Mouse (Mus musculus) mesoderm, embryonic 11.5 days (tissue): ENCODE results near the gene Asic4.

ENCODE experiments used
- DNase-seq: peaks from one replicate; pipeline ENCODE4 v3.0.0-alpha.2; 2012; ENCODE audit warnings: low read depth, low spot score

Asic4 gene

GRCm38 (mm10) chr1:75463652-75464204 is 13.5 kb downstream of the Asic4 start:
- DNase-seq, result no peak

DNA sequence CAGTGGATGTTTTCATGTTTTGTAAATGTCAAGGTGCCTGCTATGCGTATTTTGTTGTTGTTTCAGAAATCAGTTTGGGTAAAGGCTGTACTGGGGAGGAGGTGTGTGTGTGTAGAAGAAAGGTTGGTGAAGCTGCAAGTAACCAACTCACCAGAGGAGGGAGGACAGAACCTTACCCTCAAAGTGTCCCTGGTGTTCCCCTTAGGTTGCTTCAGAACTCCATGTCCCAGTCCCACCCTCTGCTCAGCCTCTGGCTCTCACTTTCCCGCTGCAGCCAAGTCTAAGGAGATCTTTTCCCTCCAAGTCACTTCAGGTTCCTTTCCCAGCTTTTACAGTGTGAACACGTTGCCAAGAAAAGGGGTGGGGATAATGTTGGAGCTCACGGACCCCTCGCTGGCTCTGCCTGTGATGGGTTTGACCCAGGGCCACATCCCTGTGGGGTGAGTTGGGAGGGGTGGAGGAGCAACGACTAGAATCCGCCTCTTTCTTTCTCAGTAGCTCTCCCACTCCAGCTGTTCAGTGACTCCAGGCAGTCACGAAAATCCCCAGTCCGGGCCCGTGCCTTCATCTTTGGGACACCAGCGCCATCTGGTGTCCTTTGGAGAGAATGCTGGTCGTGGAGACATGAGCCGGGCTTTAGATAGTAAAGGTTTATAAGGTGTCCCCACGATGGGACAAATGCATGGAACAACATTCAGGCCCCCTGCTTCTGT is 17.1 kb downstream of the Asic4 start:
- peak; percentile 88 for DNase-seq

GRCm38 (mm10) chr1:75469287-75469825 is 19.1 kb downstream of the Asic4 start:
- DNase-seq, result no peak

- DNase-seq, result no peak
These were observed 26.2 kb downstream of the Asic4 start for GRCm38 (mm10) chr1:75476441-75476840.

GRCm38 (mm10) chr1:75477264-75477965 is 27.2 kb downstream of the Asic4 start:
- DNase-seq, result peak; percentile 78

- DNase-seq, result no peak
These were observed 27.7 kb downstream of the Asic4 start for GRCm38 (mm10) chr1:75477966-75478290.

- no peak for DNase-seq
These were observed 28.3 kb downstream of the Asic4 start for GRCm38 (mm10) chr1:75478497-75478896.

DNA sequence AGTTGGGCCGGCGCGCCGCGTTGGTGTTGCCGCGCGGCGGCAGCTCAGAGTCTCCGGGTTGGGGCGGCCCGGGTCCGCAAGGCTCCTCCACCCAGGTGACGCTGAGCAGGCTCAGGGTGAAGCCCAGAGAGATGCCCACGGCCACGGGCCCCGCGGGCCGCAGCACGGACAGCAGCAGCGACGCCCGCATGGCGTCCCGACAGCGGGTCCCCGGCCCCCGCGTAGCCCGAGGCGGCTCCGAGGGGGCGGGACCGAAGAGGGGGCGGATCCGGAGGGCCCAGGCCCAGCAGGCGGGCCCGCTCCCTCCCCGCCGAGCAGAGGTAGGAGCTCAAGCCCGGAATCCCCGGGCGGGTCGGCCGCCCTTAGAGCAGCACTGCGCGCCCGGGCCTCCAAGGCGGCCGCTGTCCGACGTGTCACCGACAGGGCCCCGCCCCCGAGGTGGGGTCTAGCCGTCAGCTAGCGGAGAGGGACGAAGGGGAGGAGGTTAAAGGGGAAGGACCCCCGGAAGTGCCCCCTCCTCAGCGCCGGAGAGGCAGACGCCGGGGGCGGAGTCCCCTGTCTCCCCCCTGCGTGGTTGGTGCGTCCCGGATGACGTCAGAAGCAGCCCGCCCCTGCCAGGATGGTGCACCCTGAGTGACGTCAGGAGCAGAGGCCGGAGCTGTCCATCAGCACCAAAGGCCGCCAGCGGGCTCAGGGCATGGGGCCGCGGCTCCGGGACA is 28.8 kb downstream of the Asic4 start, which contains the start of the genes Chpf and Tmem198:
TSS of gene Chpf (minus strand) at position 392 of the 719 bp plus-strand sequence.
TSS of gene Tmem198 (plus strand) at position 617 of the 719 bp plus-strand sequence.
- peak; percentile 98 for DNase-seq

DNA sequence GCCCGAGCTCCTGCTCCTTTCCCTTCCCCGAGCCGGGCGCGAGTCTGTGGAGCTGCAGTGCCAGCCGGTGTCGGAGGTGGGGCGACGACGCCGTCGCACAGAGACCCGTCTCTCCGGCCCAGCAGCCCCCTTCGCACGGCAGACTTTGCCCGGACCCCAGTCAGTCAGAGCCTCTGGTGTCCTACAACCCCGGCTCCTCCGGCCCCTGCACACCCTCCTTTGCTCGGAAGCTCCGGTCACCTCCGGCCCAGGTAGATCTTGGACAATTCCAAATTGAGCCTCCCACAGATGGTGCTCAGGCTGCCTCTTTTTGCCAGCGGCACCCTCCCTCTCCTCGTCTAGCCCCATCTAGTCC is 29.4 kb downstream of the Asic4 start:
- DNase-seq, result no peak

DNA sequence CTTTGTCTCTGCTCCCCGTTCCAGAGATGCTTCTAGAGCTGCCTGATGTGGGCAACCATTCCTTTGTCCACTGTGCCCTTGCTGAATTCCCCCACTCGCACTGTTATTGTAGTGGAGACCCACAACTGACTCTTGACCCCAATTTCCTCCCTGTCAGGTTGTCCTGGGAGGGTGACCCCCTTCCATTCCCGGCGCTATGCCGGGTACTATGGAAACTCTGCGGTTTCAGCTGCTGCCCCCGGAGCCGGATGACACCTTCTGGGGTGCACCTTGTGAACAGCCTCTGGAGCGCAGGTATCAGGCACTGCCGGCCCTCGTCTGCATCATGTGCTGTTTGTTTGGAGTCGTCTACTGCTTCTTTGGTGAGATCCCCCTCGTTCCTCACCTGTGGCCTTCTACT is 29.8 kb downstream of the Asic4 start:
- DNase-seq, result no peak

- DNase-seq, result no peak
These were observed 30.5 kb downstream of the Asic4 start for GRCm38 (mm10) chr1:75480735-75481134.

DNA sequence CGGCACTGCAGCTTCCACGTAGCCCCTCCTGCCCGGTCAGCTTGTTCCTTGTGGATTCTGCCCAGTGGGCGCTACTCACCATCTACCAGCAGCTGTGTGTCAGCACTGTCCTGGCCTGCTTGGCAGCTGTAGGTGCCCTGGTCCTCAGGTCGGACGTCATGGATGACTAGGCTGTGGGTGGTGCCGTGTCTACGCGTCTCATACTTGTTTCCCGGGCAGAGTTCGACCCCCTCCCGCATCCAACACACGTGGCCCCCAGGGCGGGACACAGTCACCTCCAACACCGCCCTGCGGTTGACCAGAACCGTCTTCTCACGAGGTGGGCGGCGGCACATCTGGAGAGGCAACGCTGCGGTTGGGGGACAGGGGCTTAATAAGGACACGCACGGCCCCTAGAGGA is 36.3 kb downstream of the Asic4 start:
- no peak for DNase-seq

DNA sequence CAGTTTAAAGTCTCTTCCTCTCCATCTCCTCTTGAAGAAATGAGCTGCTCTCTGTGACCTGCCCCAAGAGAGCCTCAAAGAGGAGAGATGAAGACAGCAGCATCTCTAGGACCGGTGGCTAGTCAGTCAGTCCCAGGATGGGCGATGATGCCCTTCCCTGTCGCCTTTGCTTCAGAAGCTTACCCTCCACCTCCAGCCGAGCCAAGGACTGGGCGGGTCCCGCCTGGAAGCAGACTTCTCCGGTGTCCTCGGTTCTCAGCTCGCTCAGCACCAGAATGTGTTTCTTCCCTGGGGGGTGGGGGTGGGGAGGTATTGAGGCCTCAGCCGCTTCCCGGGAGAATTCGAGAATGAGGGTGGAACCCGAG is 36.8 kb downstream of the Asic4 start:
- no peak for DNase-seq

DNA sequence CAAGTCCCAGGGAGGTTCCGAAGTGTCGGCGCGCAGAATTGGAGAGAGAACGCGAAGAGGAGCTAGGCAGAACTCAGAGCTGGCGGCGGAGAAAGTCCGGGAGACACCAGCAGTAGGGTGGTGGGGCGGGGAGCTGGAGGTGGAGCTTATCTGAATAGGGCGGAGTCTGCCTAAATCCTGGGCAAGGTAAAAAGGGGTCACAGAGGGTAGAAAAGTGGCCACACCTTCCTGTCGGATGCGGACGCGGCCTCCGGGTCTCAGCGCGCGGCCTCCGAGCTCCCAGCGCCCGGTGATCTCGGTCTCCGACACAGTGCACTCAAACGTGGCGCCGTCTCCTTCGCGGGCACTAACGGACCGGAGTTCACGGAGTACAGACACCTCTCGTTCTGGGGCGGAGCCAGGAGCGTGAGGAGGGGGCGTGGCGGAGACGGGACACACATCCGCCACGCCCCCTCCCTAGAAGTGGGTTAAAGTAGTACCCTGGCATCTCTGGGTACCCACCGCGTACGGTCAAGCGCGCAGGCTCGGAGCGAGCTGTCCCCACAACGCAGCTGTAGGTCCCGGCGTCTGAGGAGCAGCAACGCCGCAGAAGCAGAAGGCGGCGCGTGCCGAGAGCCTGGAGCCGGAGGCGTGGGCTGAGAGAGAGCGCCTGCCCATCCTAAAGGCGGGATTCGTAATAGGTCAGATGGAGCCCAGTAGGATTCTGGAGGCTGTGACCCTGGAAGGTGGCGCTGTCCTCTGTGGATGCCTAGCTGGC is 37.3 kb downstream of the Asic4 start:
- DNase-seq, result peak; percentile 82

DNA sequence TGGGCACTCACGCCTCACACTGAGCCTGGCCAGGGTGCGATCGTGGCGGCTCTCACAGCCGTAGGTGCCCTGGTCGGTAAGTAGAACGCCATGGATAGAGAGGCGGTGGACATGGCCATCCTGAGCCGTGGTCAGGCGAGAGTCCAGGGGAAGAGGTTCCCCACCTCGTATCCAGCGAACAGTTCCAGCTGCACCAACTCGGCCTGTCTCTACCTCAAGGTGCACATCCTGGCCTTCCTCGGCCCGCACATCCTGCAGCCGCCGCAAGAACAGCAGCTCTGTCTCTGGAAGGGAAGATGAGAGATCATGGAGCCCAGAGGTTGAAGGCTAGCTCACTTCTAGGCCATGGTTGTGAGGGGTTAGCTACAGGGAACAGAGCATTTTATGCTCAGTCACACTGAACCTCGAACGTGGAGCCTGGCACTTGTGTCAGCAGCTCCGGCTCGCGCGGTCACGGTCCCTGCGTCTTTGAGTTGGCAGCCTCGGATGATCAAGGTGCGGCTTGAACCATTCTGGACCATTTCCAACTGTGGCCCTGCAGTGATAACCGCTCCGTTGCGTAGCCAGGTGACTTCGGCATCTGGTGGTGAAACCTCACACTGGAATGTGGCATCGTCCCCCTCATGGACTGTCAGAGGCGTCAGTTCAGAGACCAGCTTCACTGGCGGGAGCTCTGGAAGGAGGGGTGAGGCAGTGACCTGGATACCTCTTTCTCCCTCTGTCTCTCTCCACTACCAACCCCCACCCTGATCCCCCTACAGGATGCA is 40.7 kb downstream of the Asic4 start:
- no peak for DNase-seq

- no peak for DNase-seq
These were observed 42.4 kb downstream of the Asic4 start for GRCm38 (mm10) chr1:75492579-75493170.

GRCm38 (mm10) chr1:75494878-75495548 is 44.8 kb downstream of the Asic4 start:
- peak; percentile 56 for DNase-seq

DNA sequence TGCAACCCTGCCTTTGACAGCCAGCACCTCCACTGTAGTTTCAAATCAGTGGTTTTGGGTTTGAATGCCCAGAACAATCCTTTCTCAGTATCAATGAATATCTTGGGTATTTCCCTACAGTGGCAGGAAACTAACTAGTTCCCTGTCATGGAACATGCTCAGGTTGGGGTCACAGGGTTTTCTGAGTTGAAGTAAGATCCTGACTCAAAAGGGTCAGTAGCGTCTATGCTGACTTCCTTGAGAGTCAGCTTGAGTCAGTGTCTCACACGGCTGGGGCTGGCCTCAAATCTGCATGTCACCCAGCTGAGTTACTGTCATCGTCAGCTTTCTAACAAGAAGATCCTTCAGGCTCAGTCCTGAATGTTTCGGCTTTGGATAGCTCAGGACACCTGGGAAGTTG is 48.7 kb downstream of the Asic4 start:
- no peak for DNase-seq

GRCm38 (mm10) chr1:75499441-75499840 is 49.2 kb downstream of the Asic4 start:
- no peak for DNase-seq

DNA sequence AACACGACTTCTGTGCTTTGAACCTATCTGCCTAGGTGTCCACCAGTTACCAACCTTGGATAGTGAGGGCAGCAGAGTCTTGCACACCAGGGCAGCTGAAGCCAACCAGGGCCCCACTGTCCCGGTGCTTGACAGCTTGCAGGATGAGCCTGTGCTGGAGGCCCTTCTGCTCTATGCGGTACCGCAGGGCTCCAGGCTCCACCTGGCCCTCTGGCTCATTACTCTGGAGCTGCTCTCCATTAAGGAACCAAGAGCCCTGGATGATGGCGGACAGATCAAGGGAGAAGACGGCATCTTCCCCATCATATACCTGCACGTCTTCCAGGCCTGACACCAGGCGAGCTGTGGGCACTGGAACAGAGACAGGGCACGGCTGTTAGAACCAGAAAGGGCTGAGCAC is 51.7 kb downstream of the Asic4 start:
- no peak for DNase-seq
